ENCODE assay signal across 9 mouse cellular contexts in the genomic region with DNA sequence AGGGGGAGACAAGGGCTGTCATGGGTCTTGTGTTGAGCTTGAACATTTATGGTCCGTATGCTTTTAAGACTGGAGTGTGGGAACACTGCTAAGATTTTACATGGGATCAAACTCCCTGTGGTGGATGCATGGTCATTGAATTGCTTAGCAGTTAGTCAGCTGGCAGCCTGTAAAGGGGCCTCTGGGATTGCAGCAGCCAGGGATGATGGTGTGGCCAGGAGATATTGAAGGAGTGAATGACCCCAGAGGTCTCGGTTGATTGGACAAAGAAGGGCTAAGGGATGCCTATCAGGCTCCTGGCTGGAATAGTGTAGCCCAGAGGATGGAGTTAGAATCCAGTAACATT. TPM values are rescaled to one million over a fixed set of nuclear protein-coding genes. Genes with fewer than 3 reads are reported as not detected.
DNase-seq lines count a peak whose midpoint lies in the region; ATAC-seq and TF ChIP-seq lines count a peak whose summit lies in the region.
"Had no signal": no experiment of that assay in that cellular context is flagged by ENCODE, and none has a peak within 500 bp of the region (broad histone marks: within the 10 kb centered on the region; RNA-seq: fewer than 3 reads in every experiment).

No protein-coding gene starts in this region.

- no peak overlapping the region for H3K4me3 ChIP-seq in heart, embryonic 10.5 days
- H3K4me3 ChIP-seq in testis, adult 2 months (ENCODE audit: control insufficient read depth, low read depth, low read length), result no peak overlapping the region
- H3K4me3 ChIP-seq in limb, embryonic 14.5 days (replicated peaks; ENCODE audit: low read length), result no peak overlapping the region

- WGBS in heart, embryonic 10.5 days, result 65% methylated on average over 2 of the region's 2 CpGs
- WGBS in limb, embryonic 14.5 days, result 79% methylated on average over 2 of the region's 2 CpGs

- peak overlapping the region; percentile 54; the same call in 1 of the 2 replicates for H3K27ac ChIP-seq in heart, embryonic 10.5 days
- peak overlapping the region; percentile 62 for H3K27ac ChIP-seq in testis, adult 2 months (ENCODE audit: control insufficient read depth, insufficient read depth, low read depth, low read length)
- no peak overlapping the region for H3K27ac ChIP-seq in limb, embryonic 14.5 days (replicated peaks; ENCODE audit: low read depth, low read length)

- no peaks in the 10 kb centered on the region for H3K9me3 ChIP-seq in heart, embryonic 10.5 days
- H3K9me3 ChIP-seq in limb, embryonic 14.5 days (ENCODE audit: control insufficient read depth, low read length), result no peaks in the 10 kb centered on the region

- H3K4me2 ChIP-seq in limb, embryonic 14.5 days (replicated peaks; ENCODE audit: low read depth, low read length, severe bottlenecking), result peak overlapping the region; percentile 35; the same call in 1 of the 2 replicates

- no peak for TF ChIP-seq POLR2A in testis, adult 2 months (IDR thresholded peaks at IDR 0.05; ENCODE audit: control insufficient read depth, low read depth, low read length)
- TF ChIP-seq POLR2A in limb, embryonic 14.5 days (IDR thresholded peaks at IDR 0.05; ENCODE audit: borderline replicate concordance, extremely low read depth, insufficient read depth, insufficient read length), result no peak

- no peak for DNase-seq in heart, embryonic 10.5 days (ENCODE audit: low spot score)
- no peak for DNase-seq in heart, postnatal 14 days
- DNase-seq in testis, postnatal 10 days (ENCODE audit: low spot score), result no peak
- no peak for DNase-seq in limb, embryonic 14.5 days (ENCODE audit: low spot score)
- no peak for DNase-seq in cerebellum, adult 11-12 months
- no peak for DNase-seq in T-cell, adult 2 months (ENCODE audit: low spot score)
- DNase-seq in kidney, postnatal 36 days, result no peak

- H3K9ac ChIP-seq in limb, embryonic 14.5 days (ENCODE audit: low read depth, low read length, severe bottlenecking), result peak overlapping the region; percentile 26; the same call in 1 of the 2 replicates

- peaks cover 28% of the 10 kb centered on the region for H3K4me1 ChIP-seq in heart, embryonic 10.5 days
- H3K4me1 ChIP-seq in testis, adult 2 months (ENCODE audit: control insufficient read depth, insufficient read depth, low read length), result peaks cover 8% of the 10 kb centered on the region
- no peaks in the 10 kb centered on the region; the same call in 1 of the 2 replicates for H3K4me1 ChIP-seq in limb, embryonic 14.5 days (ENCODE audit: control insufficient read depth, insufficient read depth, low read length)

- no peak for ATAC-seq in limb, embryonic 14.5 days (ENCODE audit: low FRiP score, low read depth)

- TF ChIP-seq CTCF in testis, adult 2 months (IDR thresholded peaks at IDR 0.05; ENCODE audit: control insufficient read depth, insufficient read depth, insufficient replicate concordance, low read depth, low read length), result no peak

- no peaks in the 10 kb centered on the region for H3K27me3 ChIP-seq in heart, embryonic 10.5 days (ENCODE audit: insufficient read depth, poor library complexity, severe bottlenecking)
- no peaks in the 10 kb centered on the region for H3K27me3 ChIP-seq in testis, adult 2 months (ENCODE audit: control insufficient read depth, insufficient read depth, low read length)
- H3K27me3 ChIP-seq in limb, embryonic 14.5 days (ENCODE audit: control insufficient read depth, insufficient read depth, low read length), result no peaks in the 10 kb centered on the region

- H3K36me3 ChIP-seq in heart, embryonic 10.5 days, result no peaks in the 10 kb centered on the region
- no peaks in the 10 kb centered on the region for H3K36me3 ChIP-seq in testis, adult 2 months (ENCODE audit: control insufficient read depth, insufficient read depth, low read length)
- no peaks in the 10 kb centered on the region for H3K36me3 ChIP-seq in limb, embryonic 14.5 days (ENCODE audit: control insufficient read depth, insufficient read depth, low read length)

- intact Hi-C loops in heart, postnatal 14 days (cut with DNase I), result loop anchor here (1.0 kb wide), 1 partner anchor 107 kb away; no protein-coding TSS in a partner anchor

RNA-seq across cellular contexts. Expression of gene Scgb1a1, which starts 4.8 kb away (rescaled TPM):
- not detected in 2 replicates for polyA plus RNA-seq in heart, embryonic 10.5 days (2016; fragmentation: Nextera tagmentation; extraction: Ambion mirVana)
- 100 to 1,000 TPM in 1 of 2 experiments, not detected in 1; 233 TPM for total RNA-seq in heart, postnatal 14 days (2021)
- 0.41 TPM in 1 of 2 replicates, not detected in the other for polyA plus RNA-seq in testis, adult 2 months (2012; rRNA removed)
- 0.35 TPM in 1 of 2 replicates, not detected in the other for polyA plus RNA-seq in limb, embryonic 14.5 days (2012; rRNA removed)
- not detected in 2 replicates for polyA plus RNA-seq in limb, embryonic 14.5 days (2014; fragmentation: Nextera tagmentation; extraction: Ambion mirVana)
- total RNA-seq: granulocyte monocyte progenitor cell, adult 5-6 weeks had no signal

RNA-seq across cellular contexts. Expression of gene Asrgl1, which starts 52.5 kb away (rescaled TPM):
- 11.7 and 14.4 TPM in 2 replicates for polyA plus RNA-seq in heart, embryonic 10.5 days (2016; fragmentation: Nextera tagmentation; extraction: Ambion mirVana)
- total RNA-seq in heart, postnatal 14 days (2021), result 10 to 100 TPM; 20.0 to 29.3 TPM
- polyA plus RNA-seq in testis, adult 2 months (2012; rRNA removed), result 232 and 259 TPM in 2 replicates
- polyA plus RNA-seq in limb, embryonic 14.5 days (2012; rRNA removed), result 5.7 and 6.3 TPM in 2 replicates
- 8.5 and 11.2 TPM in 2 replicates for polyA plus RNA-seq in limb, embryonic 14.5 days (2014; fragmentation: Nextera tagmentation; extraction: Ambion mirVana)

Comparison
In these comparisons a context has a peak if more than half of its experiments do, and no peak if none do; other contexts are left out.
1. RNA of gene Asrgl1, which starts 52.5 kb away (polyA plus RNA-seq): 232 to 259 TPM in testis, adult 2 months; 11.7 to 14.4 TPM in heart, embryonic 10.5 days and 5.7 to 11.2 TPM in limb, embryonic 14.5 days; every median in the first group is over 10 times any median in the second.